Mouse (Mus musculus) erythroblast, embryonic 14.5 days (primary cell): ENCODE results near the gene Avil.

Experiments used
- GATA1 ChIP-seq: IDR thresholded peaks from 2 replicates; pipeline ENCODE4 v1.6.1; 2012; ENCODE audit warnings: low read length, inconsistent platforms, mixed read lengths
- TAL1 ChIP-seq: IDR thresholded peaks from 3 replicates; pipeline ENCODE4 v1.6.1; 2012; ENCODE audit warnings: low read length, inconsistent platforms, mixed read lengths

- no peak for TF ChIP-seq GATA1
- no peak for TF ChIP-seq TAL1
These were observed 16.1 kb upstream of the Avil start for GRCm38 (mm10) chr10:126984189-126985004.
